Mouse (Mus musculus): ENCODE results near the gene 1810009A15Rik.
A peak's percentile ranks its signal among the peaks of the same experiment; 100 is the strongest.

GRCm38 (mm10) chr19:8859018-8859417, 29.6 kb upstream of the 1810009A15Rik start:
- peak; percentile 33; the same call in 1 of the 2 replicates for TF ChIP-seq CTCF (IDR thresholded peaks at IDR 0.05; ENCODE audit: control insufficient read depth, insufficient read depth, low read length)
- no peak for TF ChIP-seq POLR2A (IDR thresholded peaks at IDR 0.05; ENCODE audit: borderline replicate concordance, control insufficient read depth, low read depth, low read length)

Measured in bone marrow, adult 2 months (tissue).